Mouse (Mus musculus) intestine, postnatal 0 days (tissue): Measurements from ENCODE around the gene Dennd4b. TPM values are rescaled to one million over a fixed set of nuclear protein-coding genes. Genes with fewer than 3 reads are reported as not detected.

Experiments used
- ATAC-seq: fragments of 200-750 bp; cut with Nextera tagmentation; 2 replicates; pipeline ENCODE4 v1.8.0; 2017; ENCODE audit warnings: mild to moderate bottlenecking, moderate TSS enrichment, moderate library complexity
- H3K27ac ChIP-seq: fragments of 300-500 bp; sonication (generic); 2 replicates; pipeline ENCODE4 v1.5.1; 2014; ENCODE audit warnings: mild to moderate bottlenecking, low read depth, low read length, moderate library complexity
- H3K27me3 ChIP-seq: fragments of 300-500 bp; sonication (generic); replicated peaks from 2 replicates; pipeline ENCODE4 v1.6.1; 2014; ENCODE audit warnings: low read length, mixed read lengths; ENCODE audit not compliant: control insufficient read depth, insufficient read depth
- H3K36me3 ChIP-seq: fragments of 300-500 bp; sonication (generic); 2 replicates; pipeline ENCODE4 v1.6.1; 2014; ENCODE audit warnings: mild to moderate bottlenecking, moderate library complexity; ENCODE audit not compliant: control insufficient read depth, insufficient read depth
- H3K4me1 ChIP-seq: fragments of 300-500 bp; sonication (generic); replicated peaks from 2 replicates; pipeline ENCODE4 v1.6.1; 2014; ENCODE audit warnings: antibody characterized with exemption, low read length, mixed read lengths; ENCODE audit not compliant: control insufficient read depth, insufficient read depth
- H3K4me2 ChIP-seq: fragments of 300-500 bp; sonication (generic); replicated peaks from 2 replicates; pipeline ENCODE4 v1.6.1; 2014; ENCODE audit warnings: low read depth, mild to moderate bottlenecking, moderate library complexity
- H3K4me3 ChIP-seq: fragments of 300-500 bp; sonication (generic); 2 replicates; pipeline ENCODE4 v1.5.1; 2014; ENCODE audit warnings: low read depth, low read length
- H3K9ac ChIP-seq: fragments of 300-500 bp; sonication (generic); 2 replicates; pipeline ENCODE4 v1.6.1; 2014; ENCODE audit warnings: mild to moderate bottlenecking, low read depth, low read length
- H3K9me3 ChIP-seq: fragments of 300-500 bp; sonication (generic); 2 replicates; pipeline ENCODE4 v1.6.1; 2016; ENCODE audit warnings: mixed run types; ENCODE audit not compliant: control insufficient read depth
- CTCF ChIP-seq: sonication (generic); IDR thresholded peaks from 2 replicates; pipeline ENCODE4 v1.5.1; 2016; ENCODE audit warnings: low read depth, mild to moderate bottlenecking, control low read depth, antibody characterized with exemption, moderate library complexity
- WGBS: fragments of 180-500 bp; shearing (Covaris S2); extraction: QIAGEN DNeasy Blood & Tissue Kit; methylation state at CpG from one replicate; pipeline ENCODE4 v1.1.7; 2014; 5-methylcytosine and 5-hydroxymethylcytosine counted together
- polyA plus RNA-seq: library from polyadenylated mRNA; unstranded; fragments of >200 nt; fragmentation: Nextera tagmentation; extraction: Ambion mirVana; gene quantifications from 2 replicates; pipeline ENCODE4 v1.2.1, GENCODE M21; 2015

The Dennd4b gene
- polyA plus RNA-seq, 1 experiment from 2014 or later: 0.93 TPM

DNA sequence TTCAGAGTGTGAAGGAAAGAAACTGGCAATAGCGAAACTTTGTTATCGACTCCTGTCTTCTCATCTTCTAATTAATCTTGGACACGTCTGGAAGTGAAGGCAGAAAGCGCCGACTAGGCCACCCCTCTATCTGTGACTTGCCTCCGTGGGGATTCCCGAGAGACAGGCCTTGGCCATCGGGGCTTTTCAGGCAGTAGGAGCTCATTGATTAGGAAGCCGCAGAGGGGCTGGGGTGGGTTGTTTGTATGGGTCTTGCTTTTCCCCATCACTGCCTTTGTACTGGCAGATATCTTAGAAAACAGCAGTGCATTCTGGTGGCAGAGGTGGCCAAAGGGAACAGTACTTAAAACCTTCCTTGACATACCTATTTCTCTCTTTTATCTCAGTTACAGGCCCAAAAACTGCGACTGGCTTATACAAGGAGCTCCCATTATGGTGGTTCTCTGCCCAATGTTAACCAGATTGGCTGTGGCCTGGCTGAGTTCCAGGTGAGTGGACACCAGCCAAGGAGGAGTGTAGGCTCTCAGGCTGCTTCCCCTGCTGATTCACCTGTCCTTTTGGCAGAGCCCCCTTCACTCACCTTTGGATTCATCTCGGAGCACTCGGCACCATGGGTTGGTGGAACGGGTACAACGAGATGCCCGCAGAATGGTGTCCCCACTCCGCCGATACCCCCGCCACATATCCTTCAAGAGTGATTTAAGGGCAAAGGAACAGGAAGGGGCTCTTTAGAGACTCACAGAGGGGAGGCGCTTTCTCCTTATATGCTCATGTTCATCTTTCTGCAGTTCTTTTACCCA lies 8.1 kb upstream of the Dennd4b start:
- TF ChIP-seq CTCF: no peak
- Histone ChIP-seq H3K4me1 (0 out of 2 replicates have a peak, but pooled peaks cover 4% of the 10 kb centered on the region), H3K9me3 (no peaks in the 10 kb centered on the region), H3K4me3 (no peak overlapping the region), H3K4me2 (no peak overlapping the region), H3K27me3 (no peaks in the 10 kb centered on the region), H3K27ac (no peak overlapping the region), H3K36me3 (peaks cover 41% of the 10 kb centered on the region), H3K9ac (no peak overlapping the region)
- WGBS: 91% methylated on average over 19 of the region's 19 CpGs
- ATAC-seq: no peak

GRCm38 (mm10) chr3:90258521-90258920 lies 6.5 kb upstream of the Dennd4b start:
- no peak for ATAC-seq
- 67% methylated on average over 4 of the region's 4 CpGs for WGBS
- H3K4me1 ChIP-seq: 0 out of 2 replicates have a peak, but pooled peaks cover 4% of the 10 kb centered on the region

DNA sequence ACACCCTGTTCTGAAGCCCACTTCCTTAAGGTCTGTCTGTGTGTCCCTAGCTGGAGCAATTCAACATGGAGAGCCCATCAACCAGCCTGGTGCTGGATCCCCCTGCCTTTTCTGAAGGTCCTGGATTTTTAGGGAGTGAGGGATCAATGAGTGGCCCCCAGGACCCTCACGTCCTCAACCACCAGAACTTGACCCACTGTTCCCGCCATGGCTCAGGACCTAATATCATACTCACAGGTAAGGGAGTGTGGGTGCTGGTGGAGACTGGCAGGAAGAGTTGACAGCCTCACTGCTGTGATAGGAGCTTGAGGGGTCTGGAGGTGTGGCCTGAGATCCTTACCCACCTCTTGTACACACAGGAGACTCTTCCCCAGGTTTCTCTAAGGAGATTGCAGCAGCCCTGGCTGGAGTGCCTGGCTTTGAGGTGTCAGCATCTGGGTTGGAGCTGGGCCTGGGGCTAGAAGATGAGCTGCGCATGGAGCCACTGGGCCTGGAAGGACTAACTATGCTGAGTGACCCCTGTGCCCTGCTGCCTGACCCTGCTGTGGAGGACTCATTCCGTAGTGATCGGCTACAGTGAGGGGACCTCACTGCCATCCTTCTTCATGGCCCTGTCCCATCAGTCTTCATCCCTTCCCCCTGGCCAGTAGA lies 1.7 kb upstream of the Dennd4b start:
- peaks cover 53% of the 10 kb centered on the region for H3K36me3 ChIP-seq
- no peaks in the 10 kb centered on the region; the same call in 1 of the 2 replicates for H3K4me1 ChIP-seq
- H3K4me2 ChIP-seq: no peak overlapping the region
- no peak for TF ChIP-seq CTCF
- H3K27ac ChIP-seq: no peak overlapping the region
- no peak for ATAC-seq
- H3K4me3 ChIP-seq: no peak overlapping the region
- WGBS: 95% methylated on average over 5 of the region's 5 CpGs
- H3K27me3 ChIP-seq: no peaks in the 10 kb centered on the region
- no peaks in the 10 kb centered on the region for H3K9me3 ChIP-seq
- H3K9ac ChIP-seq: no peak overlapping the region

More at GRCm38 (mm10) chr3:90258521-90258920, 6.5 kb upstream of the Dennd4b start:
- Histone ChIP-seq H3K27ac (no peak overlapping the region), H3K4me3 (no peak overlapping the region), H3K36me3 (peaks cover 57% of the 10 kb centered on the region), H3K27me3 (no peaks in the 10 kb centered on the region), H3K4me2 (no peak overlapping the region), H3K9ac (no peak overlapping the region), H3K9me3 (no peaks in the 10 kb centered on the region)
- no peak for TF ChIP-seq CTCF

DNA sequence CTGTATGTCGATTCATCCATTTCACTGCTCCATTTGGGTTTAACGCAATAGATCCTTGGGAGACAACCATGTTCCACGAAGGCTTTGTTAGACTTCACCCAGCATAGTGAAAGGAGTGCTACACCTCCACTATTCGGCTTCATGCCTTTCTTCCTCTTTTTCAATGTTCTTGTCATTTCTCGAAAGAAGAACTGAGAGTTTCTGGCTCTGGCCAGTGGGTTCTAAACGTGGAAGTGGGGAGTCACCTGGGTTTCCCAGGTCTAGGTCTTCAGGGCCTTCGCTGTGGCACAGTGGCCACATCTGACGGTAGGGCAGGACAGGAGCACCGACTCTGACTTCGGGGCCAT lies 325 bp upstream of the Dennd4b start:
- Histone ChIP-seq H3K4me3 (peak overlapping the region; percentile 69), H3K27ac (0 out of 2 replicates have a peak overlapping the region, but pooled peaks have one; percentile 94), H3K27me3 (no peaks in the 10 kb centered on the region), H3K9me3 (no peaks in the 10 kb centered on the region), H3K4me1 (no peaks in the 10 kb centered on the region; the same call in 1 of the 2 replicates), H3K4me2 (peak overlapping the region; percentile 84), H3K36me3 (peaks cover 42% of the 10 kb centered on the region), H3K9ac (peak overlapping the region; percentile 80; the same call in 1 of the 2 replicates)
- WGBS: 34% methylated on average over 10 of the region's 10 CpGs
- no peak for ATAC-seq
- TF ChIP-seq CTCF: no peak

GRCm38 (mm10) chr3:90265932-90266741 lies 1.2 kb downstream of the Dennd4b start:
- H3K4me1 ChIP-seq: no peaks in the 10 kb centered on the region; the same call in 1 of the 2 replicates
- peak overlapping the region; percentile 80 for H3K9ac ChIP-seq
- no peaks in the 10 kb centered on the region for H3K9me3 ChIP-seq
- peaks cover 27% of the 10 kb centered on the region for H3K36me3 ChIP-seq
- WGBS: 30% methylated on average over 16 of the region's 16 CpGs
- ATAC-seq: no peak; the same call in 1 of the 2 replicates
- peak overlapping the region; percentile 84 for H3K4me2 ChIP-seq
- H3K4me3 ChIP-seq: peak overlapping the region; percentile 69
- H3K27me3 ChIP-seq: no peaks in the 10 kb centered on the region
- no peak for TF ChIP-seq CTCF
- H3K27ac ChIP-seq: peak overlapping the region; percentile 94
